Mouse (Mus musculus): ENCODE measurements around the gene Gm13539.

Gm13539 gene

GRCm38 (mm10) chr2:25828344-25828947 is 46.4 kb downstream of the Gm13539 start:
- peak; percentile 61 for DNase-seq (ENCODE audit: low spot score)

DNA sequence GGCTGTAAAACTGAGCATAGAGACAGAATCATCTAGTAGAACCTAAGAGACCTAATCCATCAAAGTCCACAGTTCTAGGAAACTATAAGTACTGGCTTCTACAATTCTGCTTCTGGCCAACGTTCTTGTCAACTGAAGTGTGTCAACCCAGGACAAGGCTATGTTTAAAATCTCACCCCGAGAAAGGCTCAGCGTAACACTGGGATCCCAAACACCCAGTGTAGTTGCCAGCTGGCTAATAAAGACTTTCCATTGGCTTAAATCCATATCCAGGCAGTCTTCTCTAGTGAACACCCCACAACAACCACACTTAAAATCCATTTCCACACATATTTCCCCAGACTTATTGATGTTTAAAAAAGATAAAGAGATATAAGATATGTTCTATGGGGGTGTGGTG is 48.7 kb downstream of the Gm13539 start:
- no peak for DNase-seq (ENCODE audit: low spot score)

DNA sequence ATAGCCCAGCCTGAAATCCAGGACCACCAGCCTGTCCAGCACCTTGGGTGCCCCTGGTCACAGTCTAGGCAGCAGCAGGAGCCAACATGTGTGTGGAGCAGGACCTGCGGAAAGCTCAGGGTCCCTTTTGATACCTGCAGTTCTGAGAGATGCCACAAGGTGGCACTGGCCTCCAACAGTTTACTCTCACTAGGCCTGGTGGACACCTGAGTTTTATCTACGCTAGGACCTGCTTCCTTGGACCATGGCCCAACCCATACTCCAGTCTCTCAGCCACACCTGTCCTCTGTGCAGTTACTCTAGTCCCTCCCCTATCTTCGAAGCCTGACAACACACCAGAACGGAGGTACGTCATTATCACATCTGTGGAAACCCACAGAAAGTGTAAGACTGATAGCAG is 54.2 kb downstream of the Gm13539 start:
- DNase-seq (ENCODE audit: low spot score), result peak; percentile 40

Measured in T-cell, adult 2 months (primary cell).